Mouse (Mus musculus): ENCODE results near the gene Esf1. TPM values are rescaled to one million over a fixed set of nuclear protein-coding genes. Genes with fewer than 3 reads are reported as not detected.
"Not testable (repeated sequence)": the region's sequence is repeated elsewhere in the genome, so short reads cannot be mapped to it uniquely, and the experiment has no call there.

Gene Esf1
- polyA plus RNA-seq, 1 experiment from 2014 or later, result 7.5 TPM

DNA sequence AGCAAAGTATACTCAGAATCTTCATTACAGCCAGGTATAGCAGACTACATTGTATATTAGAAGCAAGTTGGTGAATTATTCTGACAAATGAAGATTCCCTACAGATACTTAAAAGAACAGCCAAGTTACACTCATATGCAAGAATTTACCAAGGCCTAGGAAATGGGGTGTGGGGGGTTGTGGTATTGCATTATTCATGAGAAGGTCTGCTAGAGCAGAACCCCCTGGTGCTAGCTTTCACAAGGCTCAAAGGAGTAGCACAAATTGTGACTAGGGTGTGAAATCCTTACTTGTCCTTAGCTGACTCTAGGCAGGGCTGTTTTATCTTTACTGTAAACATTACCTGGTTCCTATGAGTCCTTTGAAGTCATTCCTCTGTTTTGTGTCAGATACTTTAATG lies 91.1 kb downstream of the Esf1 start:
- not testable (repeated sequence) for H3K27me3 ChIP-seq (ENCODE audit: control insufficient read depth, insufficient read depth, low read depth, low read length); H3K9me3 ChIP-seq (replicated peaks; ENCODE audit: control insufficient read depth, low read length); H3K4me3 ChIP-seq (ENCODE audit: low read depth, low read length); H3K36me3 ChIP-seq (ENCODE audit: control insufficient read depth, insufficient read depth); H3K27ac ChIP-seq (ENCODE audit: low read length); H3K9ac ChIP-seq (ENCODE audit: low read depth, low read length); ATAC-seq (ENCODE audit: low read depth); H3K4me2 ChIP-seq (ENCODE audit: low read depth, low read length); H3K4me1 ChIP-seq (ENCODE audit: control insufficient read depth, low read depth, low read length)

DNA sequence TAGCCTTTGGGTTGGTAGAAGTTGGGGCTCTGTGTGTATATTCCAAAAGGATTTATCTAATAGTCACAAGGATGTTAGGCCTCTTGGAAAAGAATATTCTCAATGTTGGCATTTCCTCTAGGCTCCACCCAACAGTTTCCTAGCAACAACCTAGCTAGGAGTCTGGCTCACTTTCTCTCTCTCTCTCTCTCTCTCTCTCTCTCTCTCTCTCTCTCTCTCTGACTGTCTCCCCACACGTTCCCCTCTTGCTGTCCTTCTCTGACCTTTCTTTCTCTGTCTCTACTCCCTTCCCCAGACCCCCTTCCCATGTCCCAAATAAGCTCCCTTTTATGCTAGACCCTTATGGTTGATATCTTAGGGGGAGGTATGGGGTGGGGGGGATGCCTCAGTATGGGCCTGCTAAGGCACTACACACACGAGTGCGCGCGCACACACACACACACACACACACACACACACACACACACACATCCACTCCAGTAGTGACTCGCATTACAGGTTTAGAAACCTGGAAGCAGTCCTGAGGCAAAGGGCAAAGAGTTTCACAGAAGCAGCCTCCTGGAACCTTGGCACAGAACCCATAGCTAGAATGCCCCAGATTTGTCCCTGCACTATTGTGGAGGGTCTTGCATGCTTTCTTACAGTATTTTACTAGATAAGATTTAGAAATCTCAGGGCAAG lies 91.6 kb downstream of the Esf1 start:
- Histone ChIP-seq H3K4me1 (ENCODE audit: control insufficient read depth, low read depth, low read length) (no peaks in the 10 kb centered on the region), H3K9ac (ENCODE audit: low read depth, low read length) (no peak overlapping the region), H3K4me3 (ENCODE audit: low read depth, low read length) (no peak overlapping the region), H3K4me2 (ENCODE audit: low read depth, low read length) (no peak overlapping the region), H3K27me3 (ENCODE audit: control insufficient read depth, insufficient read depth, low read depth, low read length) (no peaks in the 10 kb centered on the region), H3K36me3 (ENCODE audit: control insufficient read depth, insufficient read depth) (no peaks in the 10 kb centered on the region), H3K27ac (ENCODE audit: low read length) (no peak overlapping the region), H3K9me3 (replicated peaks; ENCODE audit: control insufficient read depth, low read length) (no peaks in the 10 kb centered on the region)
- WGBS (ENCODE audit: insufficient replicate concordance), result 63% methylated on average over 6 of the region's 6 CpGs
- ATAC-seq (ENCODE audit: low read depth), result no peak

DNA sequence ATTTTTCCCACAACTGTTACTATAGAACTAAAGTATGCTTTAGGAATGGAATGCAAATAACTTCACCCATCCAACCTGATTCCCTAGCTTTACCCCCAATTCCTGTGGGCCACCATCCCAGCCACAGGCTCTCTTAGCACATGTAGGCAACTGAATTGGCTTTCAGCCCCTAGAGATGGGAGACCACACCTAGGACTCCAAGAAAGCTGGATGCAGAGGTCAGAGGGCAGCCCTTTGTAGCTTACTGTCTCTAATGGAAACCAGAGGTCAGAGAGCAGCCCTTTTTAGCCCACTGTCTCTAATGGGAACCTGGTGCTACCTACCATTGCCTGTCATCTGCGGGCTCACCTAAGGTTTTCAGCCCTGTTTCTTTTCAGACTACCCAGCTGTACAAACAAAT lies 92.9 kb downstream of the Esf1 start:
- no peaks in the 10 kb centered on the region for H3K36me3 ChIP-seq (ENCODE audit: control insufficient read depth, insufficient read depth)
- H3K27me3 ChIP-seq (ENCODE audit: control insufficient read depth, insufficient read depth, low read depth, low read length), result no peaks in the 10 kb centered on the region
- H3K4me1 ChIP-seq (ENCODE audit: control insufficient read depth, low read depth, low read length), result no peaks in the 10 kb centered on the region
- ATAC-seq (ENCODE audit: low read depth), result no peak
- 36% methylated on average over 1 of the region's 1 CpGs for WGBS (ENCODE audit: insufficient replicate concordance)
- H3K4me3 ChIP-seq (ENCODE audit: low read depth, low read length), result no peak overlapping the region
- H3K9me3 ChIP-seq (replicated peaks; ENCODE audit: control insufficient read depth, low read length), result no peaks in the 10 kb centered on the region
- H3K27ac ChIP-seq (ENCODE audit: low read length), result no peak overlapping the region
- H3K4me2 ChIP-seq (ENCODE audit: low read depth, low read length), result no peak overlapping the region
- H3K9ac ChIP-seq (ENCODE audit: low read depth, low read length), result no peak overlapping the region

DNA sequence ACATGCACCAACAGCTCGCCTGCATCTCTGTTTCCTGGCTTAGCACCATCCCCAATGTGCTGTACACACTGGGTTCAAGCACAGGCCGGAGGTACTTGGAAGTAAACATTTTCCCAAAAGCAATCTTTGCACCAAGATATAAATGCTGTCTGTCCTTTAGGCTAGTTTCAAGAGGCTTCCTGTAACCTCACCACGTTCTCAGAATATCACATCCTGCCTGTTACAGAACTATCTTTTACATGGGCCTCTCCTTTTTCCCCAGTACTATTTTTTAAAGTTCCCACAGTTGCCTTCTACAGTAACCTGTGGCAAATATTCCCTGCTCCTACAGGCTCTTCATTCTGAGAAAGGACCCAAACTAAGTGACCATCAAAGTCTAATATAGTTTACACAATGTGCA lies 95.2 kb downstream of the Esf1 start:
- Histone ChIP-seq H3K36me3 (ENCODE audit: control insufficient read depth, insufficient read depth) (no peaks in the 10 kb centered on the region), H3K4me3 (ENCODE audit: low read depth, low read length) (no peak overlapping the region), H3K4me1 (ENCODE audit: control insufficient read depth, low read depth, low read length) (no peaks in the 10 kb centered on the region), H3K9ac (ENCODE audit: low read depth, low read length) (no peak overlapping the region), H3K9me3 (replicated peaks; ENCODE audit: control insufficient read depth, low read length) (no peaks in the 10 kb centered on the region), H3K27me3 (ENCODE audit: control insufficient read depth, insufficient read depth, low read depth, low read length) (0 out of 2 replicates have a peak, but pooled peaks cover 3% of the 10 kb centered on the region), H3K27ac (ENCODE audit: low read length) (no peak overlapping the region), H3K4me2 (ENCODE audit: low read depth, low read length) (no peak overlapping the region)
- no peak for ATAC-seq (ENCODE audit: low read depth)
- WGBS (ENCODE audit: insufficient replicate concordance), result 47% methylated on average over 3 of the region's 3 CpGs

Other genes with a start within 250 kb of the Esf1 start
- gene Tasp1, start 103.8 kb downstream of the Esf1 start, polyA plus RNA-seq (2015; fragmentation: Nextera tagmentation; extraction: Ambion mirVana), result 11.8 and 12.0 TPM in 2 replicates
- not detected in 2 replicates for gene Gm17374, start 18.5 kb downstream of the Esf1 start, polyA plus RNA-seq (2015; fragmentation: Nextera tagmentation; extraction: Ambion mirVana)
- 5.9 and 6.6 TPM in 2 replicates for gene Ndufaf5, start 85 bp upstream of the Esf1 start, polyA plus RNA-seq (2015; fragmentation: Nextera tagmentation; extraction: Ambion mirVana)
- gene Sel1l2, start 219.1 kb upstream of the Esf1 start, polyA plus RNA-seq (2015; fragmentation: Nextera tagmentation; extraction: Ambion mirVana), result not detected in 2 replicates
- gene Macrod2, start 224.7 kb upstream of the Esf1 start, polyA plus RNA-seq (2015; fragmentation: Nextera tagmentation; extraction: Ambion mirVana), result 5.5 and 5.6 TPM in 2 replicates

Data from liver, embryonic 16.5 days (tissue).